Mouse (Mus musculus): ENCODE results near the gene Sez6. TPM values are rescaled to one million over a fixed set of nuclear protein-coding genes. Genes with fewer than 3 reads are reported as not detected.

Gene Sez6
- total RNA-seq, 2 experiments from 2014 or later = 0.21 to 0.22 TPM

DNA sequence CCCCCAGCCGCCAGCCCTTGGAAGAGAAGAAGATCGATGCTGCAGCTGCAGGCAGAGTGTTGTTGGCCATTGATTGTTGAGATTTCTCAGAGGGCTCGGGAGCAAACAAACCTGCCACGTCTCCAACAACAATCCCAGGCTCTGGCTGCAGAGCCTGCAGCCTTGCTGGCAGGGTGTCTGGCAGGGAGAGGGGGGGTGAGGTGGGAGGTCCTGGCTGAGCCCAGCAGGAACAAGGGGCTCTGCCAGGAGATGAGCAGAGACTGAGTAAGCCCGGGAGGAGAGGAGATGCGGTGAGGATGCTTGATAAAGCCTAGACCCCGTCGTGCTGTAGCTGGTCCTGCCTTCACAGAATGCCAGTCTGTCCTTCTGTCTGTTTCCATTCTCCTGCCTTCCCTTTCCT is 6.2 kb downstream of the Sez6 start:
- no peak for DNase-seq (ENCODE audit: low spot score)
- intact Hi-C loops (cut with DNase I) = no loop called here

DNA sequence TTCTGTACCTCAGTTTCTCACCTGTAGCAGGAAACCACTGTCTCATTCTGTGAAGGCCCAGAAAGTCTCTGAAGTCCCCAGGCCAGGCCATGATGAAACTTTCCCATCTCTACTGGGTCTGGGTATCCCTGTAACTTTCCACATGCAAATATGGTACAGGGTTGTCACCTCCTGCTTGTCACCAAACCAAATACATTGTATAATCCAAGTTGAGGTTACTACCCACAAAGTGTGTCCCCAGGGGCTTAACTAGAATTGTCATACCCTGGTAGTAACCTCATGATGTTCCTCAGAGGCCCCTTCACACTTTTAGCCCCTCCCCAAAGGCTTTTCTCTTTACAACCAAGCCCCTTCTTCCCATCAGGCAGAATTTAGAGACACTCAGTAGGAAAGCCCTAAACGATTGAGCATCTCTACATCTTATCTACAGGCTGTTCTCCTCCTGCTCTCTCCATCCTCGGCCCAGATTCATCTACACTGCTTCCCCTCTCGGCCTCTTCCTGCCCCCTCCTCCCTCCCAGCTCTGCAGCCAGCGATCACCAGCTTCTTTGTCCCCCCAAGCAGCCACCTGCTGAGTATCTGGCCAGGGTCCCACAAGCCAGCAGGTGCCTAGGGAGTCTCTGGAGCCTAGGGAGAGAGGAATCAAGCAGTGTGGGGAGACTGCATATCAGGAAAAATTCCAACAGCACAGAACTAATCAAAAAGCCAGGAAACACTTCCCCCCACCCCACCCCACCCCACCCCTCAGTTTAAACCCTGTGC is 7.2 kb downstream of the Sez6 start:
- intact Hi-C loops (cut with DNase I) = no loop called here
- no peak for DNase-seq (ENCODE audit: low spot score)

DNA sequence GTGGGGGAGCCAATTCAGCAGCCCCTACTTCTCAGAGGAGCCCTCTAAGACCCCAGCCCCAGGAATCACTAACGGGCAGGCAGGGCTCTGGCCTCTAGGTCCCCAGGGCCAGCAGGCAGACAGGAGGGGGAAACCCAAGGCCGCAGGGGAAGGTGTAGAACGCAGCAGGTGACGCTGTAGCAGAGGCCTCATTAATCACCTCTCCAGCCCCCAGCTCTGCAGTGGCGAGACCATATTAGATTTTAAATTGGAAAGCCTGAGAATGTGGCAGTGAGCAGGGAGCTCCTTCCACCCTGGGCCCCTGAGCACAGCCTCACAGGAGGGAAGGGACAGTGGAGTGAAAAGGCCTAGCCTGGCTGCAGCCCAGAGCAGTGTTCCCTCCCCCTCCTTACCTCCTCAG is 11.6 kb downstream of the Sez6 start:
- intact Hi-C loops (cut with DNase I) = no loop called here
- DNase-seq (ENCODE audit: low spot score) = no peak

DNA sequence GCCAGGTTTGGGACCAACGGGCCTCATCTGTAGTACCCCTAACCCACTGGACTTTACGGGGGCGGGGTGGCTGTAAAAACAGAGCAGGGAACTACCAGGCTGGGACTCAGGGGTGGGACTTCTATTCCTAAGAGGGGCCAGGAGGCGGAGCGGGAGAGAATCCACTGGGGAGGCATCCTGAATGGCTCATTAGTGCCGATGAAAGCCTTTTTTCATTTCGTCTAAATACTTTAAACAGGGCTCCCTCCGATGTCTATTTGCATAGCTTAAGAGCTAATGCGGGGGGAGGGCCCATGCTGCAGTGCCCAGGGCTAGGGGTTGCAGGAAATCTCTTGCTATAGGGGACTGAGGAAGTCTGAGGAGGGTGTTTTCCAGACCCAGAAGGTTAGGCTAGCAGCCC is 17.3 kb downstream of the Sez6 start:
- DNase-seq (ENCODE audit: low spot score) = no peak
- intact Hi-C loops (cut with DNase I) = no loop called here

DNA sequence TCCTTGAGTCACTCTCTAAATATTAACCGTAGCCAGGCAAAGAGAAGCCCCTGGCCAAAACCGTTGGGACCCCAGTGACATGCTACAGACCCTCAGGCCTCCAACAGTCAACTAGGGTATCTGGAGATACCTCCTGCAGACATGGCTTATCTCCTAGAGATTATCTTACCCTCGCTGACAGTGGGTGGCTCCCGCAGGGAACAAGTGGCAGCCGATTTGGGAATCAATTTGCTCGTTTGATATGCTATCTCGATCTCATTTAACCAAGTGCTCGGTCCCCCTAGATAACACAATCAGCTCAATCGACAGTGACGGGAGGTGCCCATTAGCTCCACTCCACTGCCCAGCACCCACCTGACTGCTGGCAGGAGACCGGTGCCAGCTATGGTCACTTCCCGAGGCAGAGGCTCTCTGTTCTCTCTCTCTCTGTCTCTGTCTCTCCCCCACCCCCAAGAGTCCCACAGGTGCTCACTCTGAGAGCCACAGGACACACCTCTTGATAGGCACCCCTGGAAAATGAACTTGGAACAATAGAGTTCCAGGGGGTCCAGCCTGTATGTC is 19.6 kb downstream of the Sez6 start:
- intact Hi-C loops (cut with DNase I) = no loop called here
- DNase-seq (ENCODE audit: low spot score) = no peak

DNA sequence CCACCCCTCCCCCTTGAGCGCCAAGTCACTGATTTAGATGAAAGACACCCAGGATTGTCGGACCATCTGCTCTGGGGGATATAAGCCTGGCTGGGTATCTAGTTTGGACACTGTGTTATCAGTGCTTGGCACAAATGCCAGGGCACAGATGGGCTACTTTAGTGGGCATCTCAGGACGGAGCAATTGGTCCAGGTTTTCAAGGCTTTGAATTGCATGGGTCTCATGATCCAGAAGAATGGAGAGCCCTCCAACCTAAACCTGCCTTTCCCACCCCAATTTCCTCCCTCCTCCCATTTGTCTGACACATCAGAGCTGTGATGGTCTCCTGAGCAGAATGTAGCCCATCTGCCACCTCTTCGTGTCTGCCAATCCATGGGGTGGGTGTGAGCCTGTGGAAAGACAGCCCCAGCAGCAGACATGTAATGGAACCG is 20.2 kb downstream of the Sez6 start:
- DNase-seq (ENCODE audit: low spot score) = no peak
- intact Hi-C loops (cut with DNase I) = no loop called here

DNA sequence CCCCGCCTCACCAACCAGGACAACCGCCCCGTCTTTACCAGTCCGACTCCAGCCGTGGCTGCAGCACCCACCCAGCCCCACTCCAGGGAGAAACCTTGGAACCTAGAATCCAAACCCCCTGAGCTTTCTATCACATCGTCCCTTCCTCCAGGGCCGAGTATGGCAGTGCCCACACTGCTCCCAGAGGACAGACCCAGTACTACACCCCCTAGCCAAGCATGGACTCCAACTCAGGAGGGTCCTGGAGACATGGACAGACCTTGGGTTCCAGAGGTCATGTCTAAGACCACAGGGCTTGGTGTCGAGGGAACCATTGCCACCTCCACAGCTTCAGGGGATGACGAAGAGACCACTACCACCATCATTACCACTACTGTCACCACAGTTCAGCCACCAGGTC is 23.1 kb downstream of the Sez6 start:
- intact Hi-C loops (cut with DNase I) = no loop called here
- no peak for DNase-seq (ENCODE audit: low spot score)

DNA sequence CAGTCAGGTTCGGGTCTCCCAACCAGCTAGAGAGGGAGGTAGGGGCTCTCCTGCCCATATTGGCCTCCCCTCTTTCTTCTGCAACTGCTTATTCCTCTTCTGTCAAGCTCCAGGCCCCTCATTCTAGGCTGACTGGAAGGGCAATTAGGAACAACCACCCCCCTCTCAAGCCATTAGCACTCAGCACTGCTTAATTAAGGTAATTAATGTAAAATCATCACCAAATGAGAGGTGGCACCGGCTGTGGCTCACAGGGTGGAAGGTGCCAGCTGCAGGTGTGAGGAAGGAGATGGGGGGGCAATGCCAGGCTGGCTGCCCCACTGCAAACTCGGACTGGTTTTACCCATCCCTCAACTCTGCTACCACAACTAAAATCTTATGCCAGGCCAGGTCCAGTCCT is 25.8 kb downstream of the Sez6 start:
- intact Hi-C loops (cut with DNase I) = no loop called here
- no peak for DNase-seq (ENCODE audit: low spot score)

DNA sequence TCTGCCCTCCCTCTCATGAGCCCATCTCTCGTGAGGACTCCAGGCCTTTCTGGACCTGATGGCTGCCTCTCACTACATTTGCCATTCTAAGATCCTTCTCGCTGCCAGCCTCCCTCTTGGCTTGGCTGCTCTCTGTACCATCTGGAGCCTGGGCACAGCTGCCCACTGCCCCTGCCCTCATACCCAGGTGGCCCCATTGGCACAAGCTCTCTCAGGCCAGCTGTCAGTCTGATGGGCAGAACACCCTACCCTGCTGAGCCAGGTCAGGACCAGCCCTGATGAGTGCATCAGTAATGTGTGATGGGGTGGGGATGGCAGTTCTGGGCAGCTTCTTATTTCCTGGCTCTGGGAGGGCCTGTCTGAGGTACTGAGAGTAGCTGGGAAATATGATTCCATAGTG is 27.7 kb downstream of the Sez6 start:
- intact Hi-C loops (cut with DNase I) = no loop called here
- no peak for DNase-seq (ENCODE audit: low spot score)

DNA sequence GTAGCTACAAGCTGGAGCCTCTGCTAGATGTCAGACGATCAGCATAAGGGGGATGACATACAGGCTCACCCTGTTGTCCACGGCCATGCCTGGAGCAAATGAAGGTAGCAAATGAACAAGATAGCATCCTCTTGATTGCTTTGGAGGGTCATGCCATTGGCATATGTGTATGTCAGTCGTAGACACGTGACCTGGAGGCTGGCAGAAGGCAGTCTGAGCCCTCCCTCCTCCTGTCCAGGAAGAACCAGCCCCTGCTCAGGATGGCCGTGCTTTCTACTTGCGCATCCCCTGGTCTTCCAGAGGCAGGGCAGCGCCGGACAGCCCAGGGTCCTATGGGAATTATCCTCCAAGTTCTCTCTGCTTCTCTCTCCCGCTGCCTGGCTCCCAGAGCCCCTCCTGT is 28.3 kb downstream of the Sez6 start:
- no peak for DNase-seq (ENCODE audit: low spot score)
- intact Hi-C loops (cut with DNase I) = no loop called here

DNA sequence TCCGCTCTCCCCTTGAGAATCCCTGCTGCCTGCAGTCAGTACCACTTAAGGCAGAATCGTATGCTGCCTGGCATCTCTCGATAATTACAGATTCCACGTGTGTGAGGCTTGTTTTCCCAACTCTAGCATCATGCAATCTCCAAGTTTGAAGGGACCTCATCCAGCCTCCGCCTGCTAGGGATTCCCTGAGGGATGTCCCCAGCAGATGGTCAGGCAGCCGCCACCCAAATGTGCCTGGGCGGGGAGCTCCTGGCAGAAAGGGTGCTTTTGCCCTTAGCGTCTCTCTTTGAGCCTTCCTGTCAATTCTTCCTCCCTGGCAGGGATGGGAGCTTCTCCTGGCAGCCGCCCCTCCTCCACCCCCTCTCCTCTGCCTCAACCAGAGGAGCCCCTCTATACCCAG is 29.6 kb downstream of the Sez6 start:
- no peak for DNase-seq (ENCODE audit: low spot score)
- intact Hi-C loops (cut with DNase I) = no loop called here

DNA sequence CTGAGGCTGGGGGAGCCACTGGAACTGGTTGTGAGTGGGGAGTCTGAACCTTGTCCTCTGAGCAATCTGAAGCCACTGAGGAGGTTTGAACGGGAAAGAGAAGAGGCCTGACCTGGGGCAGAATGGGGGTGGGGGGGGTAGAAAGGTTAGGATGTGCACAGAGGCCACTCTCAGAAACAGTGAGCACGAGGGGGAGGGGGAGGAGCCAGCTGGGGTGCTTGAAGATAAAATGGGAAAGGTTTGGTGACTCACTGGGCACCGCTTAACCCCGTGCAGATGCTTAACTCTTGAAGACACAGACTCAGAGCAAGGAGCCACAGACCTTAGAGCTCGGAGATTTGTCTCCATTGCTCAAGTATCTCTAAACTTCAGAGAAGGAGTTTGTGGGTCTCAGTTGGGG is 30.3 kb downstream of the Sez6 start:
- no peak for DNase-seq (ENCODE audit: low spot score)
- intact Hi-C loops (cut with DNase I) = no loop called here

DNA sequence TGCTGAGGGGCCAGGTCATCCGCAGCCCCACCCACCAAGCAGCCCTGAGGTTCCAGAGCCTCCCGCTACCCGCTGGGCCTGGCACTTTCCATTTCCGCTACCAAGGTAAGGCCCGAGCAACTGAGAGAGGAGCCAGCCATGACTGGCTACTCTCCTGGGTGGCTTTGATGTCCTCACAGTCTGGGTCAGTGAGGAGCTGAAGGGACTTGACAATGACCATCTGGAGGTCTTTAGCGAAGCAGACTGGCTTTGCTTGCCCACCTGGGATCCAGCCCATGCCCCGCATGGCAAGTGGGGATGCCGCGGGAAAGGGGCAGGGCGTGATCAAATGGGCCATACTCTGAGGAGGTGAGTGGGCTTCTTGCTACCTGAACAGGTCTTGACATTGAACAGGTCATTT is 32.3 kb downstream of the Sez6 start:
- intact Hi-C loops (cut with DNase I) = no loop called here
- no peak for DNase-seq (ENCODE audit: low spot score)

DNA sequence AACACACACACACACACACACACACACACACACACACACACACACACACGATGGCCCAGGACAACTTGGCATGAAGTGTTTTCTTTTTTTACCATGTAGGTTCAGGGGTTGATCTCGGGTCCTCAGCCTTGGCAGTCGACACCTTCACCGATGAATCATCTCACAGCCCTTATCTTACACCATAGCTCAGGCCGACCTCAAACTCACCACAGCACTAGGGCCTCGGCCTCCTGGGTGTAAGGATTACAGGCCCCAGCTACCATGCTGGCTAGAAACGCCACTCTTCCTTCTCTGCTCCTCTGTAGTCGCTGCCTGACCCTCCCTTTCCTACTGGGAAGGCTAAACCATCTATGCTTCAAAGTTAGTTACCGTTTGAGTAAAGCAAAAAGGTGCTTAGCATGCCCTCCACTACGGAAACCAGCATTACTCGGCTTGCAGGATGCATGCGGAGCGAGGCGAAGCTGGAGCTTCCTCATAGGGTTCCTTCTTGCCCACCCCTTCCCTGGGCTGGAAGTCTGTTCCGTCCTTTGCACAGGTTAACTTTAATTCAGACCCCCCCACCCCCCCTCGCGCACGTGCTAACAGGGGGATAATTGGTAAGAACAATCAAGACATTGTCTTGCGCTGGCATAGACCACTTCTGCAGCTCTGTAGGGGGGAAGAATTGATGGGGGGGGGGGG is 34.0 kb downstream of the Sez6 start:
- intact Hi-C loops (cut with DNase I) = loop anchor here (5.0 kb wide), 1 partner anchor 227 kb away; no protein-coding TSS in a partner anchor

DNA sequence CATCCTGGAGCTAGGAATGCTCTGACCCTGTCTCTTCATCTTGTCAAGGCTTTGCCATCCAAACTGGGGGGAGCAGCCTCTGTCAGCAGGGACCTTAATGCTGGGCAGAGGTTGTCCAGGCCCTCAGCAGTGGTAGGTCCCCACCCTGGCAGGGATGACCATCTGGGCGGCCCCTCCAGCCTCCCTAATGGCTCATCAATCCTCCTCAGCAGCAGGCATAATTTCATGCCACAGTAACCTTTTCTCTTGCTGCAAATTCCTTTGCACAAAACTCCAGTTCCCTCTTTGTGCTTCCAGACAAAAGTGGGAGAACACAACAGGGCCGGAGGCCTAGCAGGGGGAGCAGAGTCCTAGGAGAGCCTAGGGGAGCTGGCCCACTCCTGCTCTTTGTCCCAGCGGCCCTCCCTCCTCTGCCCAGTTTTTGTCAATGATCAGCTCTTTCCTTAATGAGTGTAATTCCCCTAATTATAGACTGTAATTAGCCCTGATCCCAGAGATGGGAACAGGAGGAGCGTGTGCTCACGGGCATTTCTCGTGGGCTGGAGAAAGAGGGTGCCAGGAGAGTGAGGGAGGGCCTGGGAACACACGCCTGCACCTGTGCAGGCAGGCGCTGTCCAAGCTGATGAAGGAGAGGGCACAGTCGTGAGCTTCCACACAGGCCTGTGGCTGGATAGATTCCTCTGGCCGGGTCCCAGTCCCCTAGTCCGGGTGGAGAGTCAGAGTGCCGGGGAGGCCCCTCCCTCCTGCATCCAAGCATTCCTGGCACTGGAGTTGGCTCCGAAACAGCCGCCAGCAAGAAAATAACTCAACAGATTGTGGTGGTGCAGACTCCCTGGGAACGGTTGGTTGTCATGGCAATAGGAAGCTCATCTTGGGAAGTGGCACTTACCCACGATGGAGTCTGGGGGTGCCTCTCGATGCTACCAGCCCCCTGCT is 34.8 kb downstream of the Sez6 start:
- intact Hi-C loops (cut with DNase I) = loop anchor here (5.0 kb wide), 1 partner anchor 228 kb away; no protein-coding TSS in a partner anchor

More for the DNA sequence above, 34.0 kb downstream of the Sez6 start:
- no peak for DNase-seq (ENCODE audit: low spot score)

DNA sequence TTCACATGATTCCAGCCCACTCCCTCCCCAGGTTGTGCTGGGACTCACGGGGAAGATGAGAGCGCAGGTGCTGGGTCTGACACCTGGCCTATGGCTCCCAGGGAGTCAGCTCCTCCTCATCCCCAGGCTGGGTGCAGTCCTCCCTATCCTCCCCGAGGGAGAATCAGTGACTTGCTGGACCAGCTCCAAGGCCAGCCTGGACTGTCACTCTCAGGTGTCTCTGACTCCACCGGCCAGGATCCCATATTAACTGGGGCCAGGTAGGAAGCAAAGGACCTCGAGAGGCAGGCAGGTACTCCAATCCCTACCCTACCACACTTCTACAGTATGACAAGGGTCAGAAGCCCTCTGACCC is 35.4 kb downstream of the Sez6 start:
- DNase-seq (ENCODE audit: low spot score) = no peak
- intact Hi-C loops (cut with DNase I) = loop anchor here (5.0 kb wide), 1 partner anchor 229 kb away; no protein-coding TSS in a partner anchor

More for the DNA sequence above, 34.8 kb downstream of the Sez6 start:
- DNase-seq (ENCODE audit: low spot score) = no peak

DNA sequence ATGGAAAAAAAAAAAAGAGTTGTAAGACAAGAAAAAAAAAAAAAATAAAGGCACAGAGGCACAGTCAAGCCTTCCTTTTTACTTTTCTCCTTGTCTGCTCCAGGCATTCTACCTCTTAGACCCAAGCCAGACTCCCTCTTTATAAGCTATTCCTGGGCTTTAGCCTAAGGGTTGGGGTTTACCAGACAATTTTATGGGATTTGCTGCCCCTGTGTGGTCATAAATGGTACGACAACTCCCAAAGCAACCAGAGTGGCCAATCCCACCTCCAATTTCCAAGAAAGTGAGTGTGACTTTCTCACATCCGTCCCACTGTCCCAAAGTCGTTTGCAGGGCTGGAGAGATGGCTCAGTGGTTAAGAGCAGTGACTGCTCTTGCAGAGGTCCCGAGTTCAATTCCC is 36.5 kb downstream of the Sez6 start:
- no peak for DNase-seq (ENCODE audit: low spot score)
- intact Hi-C loops (cut with DNase I) = loop anchor here (1.0 to 5.0 kb wide), 2 partner anchors 140 to 230 kb away; no protein-coding TSS in a partner anchor

DNA sequence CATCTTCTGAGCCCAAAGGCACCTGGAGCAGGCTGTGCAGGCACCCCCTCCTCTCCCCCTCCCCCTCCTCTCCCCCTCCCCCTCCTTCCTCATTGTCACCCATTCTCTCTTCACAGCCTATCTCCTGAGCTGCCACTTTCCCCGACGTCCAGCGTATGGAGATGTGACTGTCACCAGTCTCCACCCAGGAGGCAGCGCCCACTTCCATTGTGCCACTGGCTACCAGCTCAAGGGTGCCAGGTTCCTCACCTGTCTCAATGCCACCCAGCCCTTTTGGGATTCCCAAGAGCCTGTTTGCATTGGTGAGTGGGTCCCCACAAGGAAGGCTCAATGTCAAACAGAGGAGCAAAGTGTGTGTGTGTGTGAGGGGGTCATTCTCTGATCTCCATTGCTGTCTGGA is 38.2 kb downstream of the Sez6 start:
- intact Hi-C loops (cut with DNase I) = loop anchor here (5.0 kb wide), 1 partner anchor 231 kb away; no protein-coding TSS in a partner anchor

DNA sequence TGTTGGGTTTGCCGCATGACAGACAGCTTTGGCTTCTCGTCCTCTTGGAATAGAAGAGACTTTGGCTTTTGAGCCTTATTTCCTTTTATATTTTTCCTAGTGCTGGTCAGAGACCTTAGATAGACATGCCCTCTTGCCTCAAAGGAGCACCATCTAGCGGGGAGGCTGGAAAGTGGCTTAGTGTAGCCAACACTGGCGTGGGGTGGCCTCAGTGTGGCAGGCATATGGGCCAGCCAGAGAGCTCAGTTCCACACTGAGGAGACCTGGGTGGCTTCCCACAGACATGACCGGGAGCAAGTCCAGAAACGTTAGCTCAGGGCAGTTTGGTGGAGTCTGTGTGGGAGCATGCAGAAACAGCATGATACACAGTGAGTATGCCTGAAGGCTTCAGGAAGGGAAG is 40.1 kb downstream of the Sez6 start:
- no peak for DNase-seq (ENCODE audit: low spot score)
- intact Hi-C loops (cut with DNase I) = no loop called here

More for the DNA sequence above, 38.2 kb downstream of the Sez6 start:
- DNase-seq (ENCODE audit: low spot score) = no peak

DNA sequence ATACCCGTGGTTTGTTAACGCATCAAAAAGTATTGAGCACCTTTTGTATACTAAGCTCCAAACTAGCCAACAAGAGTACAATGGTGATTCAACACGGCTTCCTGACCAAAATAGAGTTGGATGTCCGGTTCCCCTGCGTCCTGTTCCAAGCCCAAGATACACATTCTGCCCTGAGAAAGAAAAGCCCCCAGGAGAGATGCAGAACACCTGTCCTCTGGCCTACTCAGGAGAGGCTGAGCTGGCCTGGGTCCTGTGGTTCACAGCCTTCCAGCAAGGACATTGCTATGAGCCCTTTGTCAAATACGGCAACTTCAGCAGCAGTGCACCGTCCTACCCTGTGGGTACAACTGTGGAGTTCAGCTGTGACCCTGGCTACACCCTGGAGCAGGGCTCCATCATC is 42.9 kb downstream of the Sez6 start:
- intact Hi-C loops (cut with DNase I) = no loop called here

More for the DNA sequence above, 42.9 kb downstream of the Sez6 start:
- no peak for DNase-seq (ENCODE audit: low spot score)

All from heart, postnatal 25 days (tissue).